Mouse (Mus musculus): ENCODE results near the gene Cyp2d9.
A peak's percentile ranks its signal among the peaks of the same experiment; 100 is the strongest.
"Not testable (repeated sequence)": the region's sequence is repeated elsewhere in the genome, so short reads cannot be mapped to it uniquely, and the experiment has no call there.

Cyp2d9 gene

GRCm38 (mm10) chr15:82433137-82433536 lies at the start of gene Cyp2d9:
Gene Cyp2d9 (plus strand): TSS chr15:82433437.
- no peak for DNase-seq (ENCODE audit: low read depth, low spot score)

- DNase-seq (ENCODE audit: low read depth, low spot score), result no peak
These were observed 47.5 kb upstream of the Cyp2d9 start for GRCm38 (mm10) chr15:82385729-82386128.

- not testable (repeated sequence) for DNase-seq (ENCODE audit: low read depth, low spot score)
These were observed 43.3 kb upstream of the Cyp2d9 start for GRCm38 (mm10) chr15:82389916-82390315.

GRCm38 (mm10) chr15:82393922-82394321 lies 39.3 kb upstream of the Cyp2d9 start, which contains the start of gene Cyp2d11:
Gene Cyp2d11 (minus strand): TSS chr15:82394022.
- not testable (repeated sequence) for DNase-seq (ENCODE audit: low read depth, low spot score)

- DNase-seq (ENCODE audit: low read depth, low spot score), result not testable (repeated sequence)
These were observed 37.3 kb upstream of the Cyp2d9 start for GRCm38 (mm10) chr15:82395955-82396354.

GRCm38 (mm10) chr15:82401516-82401915 lies 31.7 kb upstream of the Cyp2d9 start:
- DNase-seq (ENCODE audit: low read depth, low spot score), result no peak

- DNase-seq (ENCODE audit: low read depth, low spot score), result no peak
These were observed 31.1 kb upstream of the Cyp2d9 start for GRCm38 (mm10) chr15:82402106-82402505.

- no peak for DNase-seq (ENCODE audit: low read depth, low spot score)
These were observed 30.5 kb upstream of the Cyp2d9 start for GRCm38 (mm10) chr15:82402741-82403140.

GRCm38 (mm10) chr15:82403606-82404005 lies 29.6 kb upstream of the Cyp2d9 start:
- DNase-seq (ENCODE audit: low read depth, low spot score), result no peak

- DNase-seq (ENCODE audit: low read depth, low spot score), result no peak
These were observed 29.1 kb upstream of the Cyp2d9 start for GRCm38 (mm10) chr15:82404163-82404562.

GRCm38 (mm10) chr15:82406981-82407380 lies 26.3 kb upstream of the Cyp2d9 start, which contains the start of gene Cyp2d10:
Gene Cyp2d10 (minus strand): TSS chr15:82407195.
- no peak for DNase-seq (ENCODE audit: low read depth, low spot score)

- DNase-seq (ENCODE audit: low read depth, low spot score), result no peak
These were observed 25.7 kb upstream of the Cyp2d9 start for GRCm38 (mm10) chr15:82407536-82407935.

GRCm38 (mm10) chr15:82416797-82417789 lies 16.1 kb upstream of the Cyp2d9 start:
- peak; percentile 34 for DNase-seq (ENCODE audit: low read depth, low spot score)

GRCm38 (mm10) chr15:82418616-82419015 lies 14.6 kb upstream of the Cyp2d9 start:
- no peak for DNase-seq (ENCODE audit: low read depth, low spot score)

GRCm38 (mm10) chr15:82422935-82423334 lies 10.3 kb upstream of the Cyp2d9 start:
- no peak for DNase-seq (ENCODE audit: low read depth, low spot score)

GRCm38 (mm10) chr15:82423471-82423870 lies 9.8 kb upstream of the Cyp2d9 start:
- DNase-seq (ENCODE audit: low read depth, low spot score), result no peak

- DNase-seq (ENCODE audit: low read depth, low spot score), result no peak
These were observed 384 bp downstream of the Cyp2d9 start for GRCm38 (mm10) chr15:82433621-82434020.

GRCm38 (mm10) chr15:82434541-82434940 lies 1.3 kb downstream of the Cyp2d9 start:
- DNase-seq (ENCODE audit: low read depth, low spot score), result no peak

GRCm38 (mm10) chr15:82435011-82435410 lies 1.8 kb downstream of the Cyp2d9 start:
- DNase-seq (ENCODE audit: low read depth, low spot score), result no peak

GRCm38 (mm10) chr15:82435606-82436005 lies 2.4 kb downstream of the Cyp2d9 start:
- DNase-seq (ENCODE audit: low read depth, low spot score), result no peak

- DNase-seq (ENCODE audit: low read depth, low spot score), result no peak
These were observed 4.9 kb downstream of the Cyp2d9 start for GRCm38 (mm10) chr15:82437975-82438617.

- DNase-seq (ENCODE audit: low read depth, low spot score), result no peak
These were observed 10.4 kb downstream of the Cyp2d9 start for GRCm38 (mm10) chr15:82443658-82444057.

All from WW6 (cell line).